Mouse (Mus musculus): ENCODE results near the gene Ccnd1. TPM values are rescaled to one million over a fixed set of nuclear protein-coding genes. Genes with fewer than 3 reads are reported as not detected.

Ccnd1 gene
- 0.27 to 1.8 TPM (median 0.91 TPM) in 4 replicates for total RNA-seq (2023; ENCODE audit: inconsistent age)

GRCm38 (mm10) chr7:144939344-144940002 is at the start of gene Ccnd1:
Ccnd1 (minus strand) TSS chr7:144939925.

DNA sequence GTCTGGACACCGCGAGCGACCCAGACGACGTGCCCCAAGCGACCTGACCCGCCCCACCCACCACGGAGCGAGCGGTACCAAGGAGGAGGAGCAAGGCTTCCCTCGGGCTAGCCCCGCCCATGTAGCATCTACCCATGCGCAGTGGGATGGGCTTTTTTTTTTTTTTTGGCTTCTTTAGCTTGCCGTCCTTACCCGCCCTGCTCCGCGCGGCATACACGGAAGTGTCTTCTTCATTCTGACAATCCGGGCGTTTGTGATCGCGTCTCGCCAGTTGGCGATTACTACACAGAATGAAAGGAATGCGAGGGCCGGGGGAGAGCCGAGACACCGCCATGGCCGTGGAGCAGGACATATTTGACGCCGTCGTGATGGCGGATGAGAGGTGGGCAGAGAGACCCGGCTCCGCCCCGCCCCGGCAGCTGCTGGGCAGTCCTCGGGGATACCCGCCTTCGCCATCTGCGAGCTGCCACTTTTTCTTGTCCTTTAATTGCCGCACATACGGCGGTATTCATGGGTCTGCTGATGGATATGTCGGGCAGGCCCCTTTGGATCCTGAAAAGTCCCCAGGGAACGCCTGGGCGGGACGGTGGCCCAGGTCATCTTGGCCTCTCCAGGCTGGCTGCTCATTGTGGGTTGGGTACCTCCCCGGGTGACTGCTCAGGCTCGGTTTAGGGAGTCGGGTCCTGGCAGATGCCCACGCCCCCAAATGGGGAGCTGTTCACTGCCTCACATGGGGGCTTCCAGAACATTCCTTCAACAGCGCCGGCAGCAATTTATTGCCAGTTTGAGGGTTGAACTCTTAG is 24.6 kb downstream of the Ccnd1 start, which contains the start of gene LTO1:
TSS of gene LTO1 (plus strand) at position 153 of the 803 bp plus-strand sequence.

GRCm38 (mm10) chr7:144896294-144897218 is 43.2 kb downstream of the Ccnd1 start, which contains the start of gene Fgf15:
Fgf15 (plus strand) TSS chr7:144896531.

Other genes starting within 250 kb of the Ccnd1 start
- gene Ano1, start 188.0 kb downstream of the Ccnd1 start, total RNA-seq (2023; ENCODE audit: inconsistent age), result 0.32 TPM in 1 of 4 replicates, not detected in the others
- gene Fgf3, start 101.8 kb downstream of the Ccnd1 start, total RNA-seq (2023; ENCODE audit: inconsistent age), result not detected in 4 replicates
- gene Fgf4, start 92.6 kb downstream of the Ccnd1 start, total RNA-seq (2023; ENCODE audit: inconsistent age), result not detected in 4 replicates
- not detected in 4 replicates for gene Fgf15, start 43.4 kb downstream of the Ccnd1 start, total RNA-seq (2023; ENCODE audit: inconsistent age)
- 27.6 to 33.6 TPM (median 32.1 TPM) in 4 replicates for gene LTO1, start 24.8 kb downstream of the Ccnd1 start, total RNA-seq (2023; ENCODE audit: inconsistent age)

Measured in B cell, adult (primary cell).